Mouse (Mus musculus) liver, embryonic 11.5 days (tissue): ENCODE results near the gene Lama5. TPM values are rescaled to one million over a fixed set of nuclear protein-coding genes. Genes with fewer than 3 reads are reported as not detected.
"Not testable (repeated sequence)": the region's sequence is repeated elsewhere in the genome, so short reads cannot be mapped to it uniquely, and the experiment has no call there.

Source experiments
- ATAC-seq: fragments of 200-750 bp; cut with Nextera tagmentation; replicated peaks from 2 replicates; pipeline ENCODE4 v1.8.0; 2017; ENCODE audit warnings: moderate number of reproducible peaks, mild to moderate bottlenecking, moderate TSS enrichment, moderate library complexity; ENCODE audit not compliant: low FRiP score
- DNase-seq: peaks from one replicate; pipeline ENCODE4 v3.0.0-alpha.2; 2017; ENCODE audit warnings: low spot score
- H3K27ac ChIP-seq: fragments of 300-500 bp; sonication (generic); 2 replicates; pipeline ENCODE4 v1.5.1; 2014; ENCODE audit warnings: mild to moderate bottlenecking, low read depth, low read length, control low read depth
- H3K27me3 ChIP-seq: fragments of 300-500 bp; sonication (generic); replicated peaks from 2 replicates; pipeline ENCODE4 v1.6.1; 2014; ENCODE audit warnings: low read length, mixed read lengths; ENCODE audit not compliant: control insufficient read depth, insufficient read depth
- H3K36me3 ChIP-seq: fragments of 300-500 bp; sonication (generic); 2 replicates; pipeline ENCODE4 v1.6.1; 2014; ENCODE audit warnings: mild to moderate bottlenecking, low read length, moderate library complexity, mixed read lengths; ENCODE audit not compliant: control insufficient read depth, insufficient read depth
- H3K4me1 ChIP-seq: fragments of 300-500 bp; sonication (generic); replicated peaks from 2 replicates; pipeline ENCODE4 v1.6.1; 2014; ENCODE audit warnings: low read length, mixed read lengths; ENCODE audit not compliant: control insufficient read depth, insufficient read depth
- H3K4me2 ChIP-seq: fragments of 300-500 bp; sonication (generic); 2 replicates; pipeline ENCODE4 v1.6.1; 2014; ENCODE audit warnings: mild to moderate bottlenecking, control low read depth, moderate library complexity
- H3K4me3 ChIP-seq: fragments of 300-500 bp; sonication (generic); 2 replicates; pipeline ENCODE4 v1.5.1; 2014; ENCODE audit warnings: low read depth, low read length, control low read depth
- H3K9ac ChIP-seq: fragments of 300-500 bp; sonication (generic); 2 replicates; pipeline ENCODE4 v1.6.1; 2014; ENCODE audit warnings: low read depth, low read length, control low read depth
- H3K9me3 ChIP-seq: fragments of 300-500 bp; sonication (generic); 2 replicates; pipeline ENCODE4 v1.6.1; 2016; ENCODE audit warnings: low read length, inconsistent platforms, mixed read lengths; ENCODE audit not compliant: control insufficient read depth
- WGBS: fragments of 180-500 bp; shearing (Covaris S2); extraction: QIAGEN DNeasy Blood & Tissue Kit; methylation state at CpG from one replicate; pipeline ENCODE4 v1.1.7; 2014; 5-methylcytosine and 5-hydroxymethylcytosine counted together
- polyA plus RNA-seq: library from polyadenylated mRNA; unstranded; fragments of >200 nt; fragmentation: Nextera tagmentation; extraction: Ambion mirVana; gene quantifications from 2 replicates; pipeline ENCODE4 v1.2.1, GENCODE M21; 2014

The Lama5 gene
- polyA plus RNA-seq, 1 experiment from 2014 or later, result 15.5 TPM

GRCm38 (mm10) chr2:180185686-180186085 is 40.0 kb downstream of the Lama5 start:
- Histone ChIP-seq H3K27ac (no peak overlapping the region), H3K27me3 (no peaks in the 10 kb centered on the region), H3K9ac (no peak overlapping the region), H3K4me2 (no peak overlapping the region), H3K36me3 (no peaks in the 10 kb centered on the region), H3K4me3 (no peak overlapping the region), H3K4me1 (no peaks in the 10 kb centered on the region), H3K9me3 (no peaks in the 10 kb centered on the region)
- WGBS, result 88% methylated on average over 14 of the region's 14 CpGs
- ATAC-seq (no peak), DNase-seq (no peak)

- H3K36me3 ChIP-seq, result no peaks in the 10 kb centered on the region
- no peak overlapping the region for H3K4me3 ChIP-seq
- no peak overlapping the region for H3K4me2 ChIP-seq
- no peaks in the 10 kb centered on the region for H3K27me3 ChIP-seq
- no peaks in the 10 kb centered on the region for H3K4me1 ChIP-seq
- no peak overlapping the region for H3K9ac ChIP-seq
- ATAC-seq, result no peak
- H3K9me3 ChIP-seq, result no peaks in the 10 kb centered on the region
- H3K27ac ChIP-seq, result no peak overlapping the region
- 74% methylated on average over 6 of the region's 6 CpGs for WGBS
- no peak for DNase-seq
Observed at GRCm38 (mm10) chr2:180184752-180185109, 40.9 kb downstream of the Lama5 start.

GRCm38 (mm10) chr2:180184011-180184751 is 41.5 kb downstream of the Lama5 start:
- Histone ChIP-seq H3K9ac (no peak overlapping the region), H3K9me3 (no peaks in the 10 kb centered on the region), H3K4me3 (no peak overlapping the region), H3K27ac (no peak overlapping the region), H3K27me3 (no peaks in the 10 kb centered on the region), H3K36me3 (peaks cover 2% of the 10 kb centered on the region; the same call in 1 of the 2 replicates), H3K4me2 (no peak overlapping the region), H3K4me1 (no peaks in the 10 kb centered on the region)
- DNase-seq, result no peak
- no peak for ATAC-seq
- 87% methylated on average over 24 of the region's 24 CpGs for WGBS

- Histone ChIP-seq H3K4me3 (no peak overlapping the region), H3K27me3 (no peaks in the 10 kb centered on the region), H3K36me3 (peaks cover 19% of the 10 kb centered on the region; the same call in 1 of the 2 replicates), H3K9me3 (no peaks in the 10 kb centered on the region), H3K4me1 (no peaks in the 10 kb centered on the region), H3K27ac (no peak overlapping the region), H3K4me2 (no peak overlapping the region), H3K9ac (no peak overlapping the region)
- 83% methylated on average over 9 of the region's 9 CpGs for WGBS
- DNase-seq, result no peak
- ATAC-seq, result no peak
Observed at GRCm38 (mm10) chr2:180181542-180181941, 44.1 kb downstream of the Lama5 start.

- Histone ChIP-seq H3K36me3 (peaks cover 43% of the 10 kb centered on the region; the same call in 1 of the 2 replicates), H3K27ac (no peak overlapping the region), H3K9ac (no peak overlapping the region), H3K4me3 (no peak overlapping the region), H3K27me3 (no peaks in the 10 kb centered on the region), H3K9me3 (no peaks in the 10 kb centered on the region), H3K4me2 (no peak overlapping the region), H3K4me1 (peaks cover 12% of the 10 kb centered on the region)
- no peak for ATAC-seq
- WGBS, result 94% methylated on average over 7 of the region's 7 CpGs
- DNase-seq, result no peak
Observed at GRCm38 (mm10) chr2:180175725-180176124, 49.9 kb downstream of the Lama5 start.

GRCm38 (mm10) chr2:180174121-180174520 is 51.5 kb downstream of the Lama5 start:
- Histone ChIP-seq H3K36me3 (peaks cover 41% of the 10 kb centered on the region; the same call in 1 of the 2 replicates), H3K9me3 (no peaks in the 10 kb centered on the region), H3K27me3 (no peaks in the 10 kb centered on the region), H3K9ac (no peak overlapping the region), H3K27ac (no peak overlapping the region), H3K4me1 (peaks cover 14% of the 10 kb centered on the region), H3K4me2 (no peak overlapping the region), H3K4me3 (no peak overlapping the region)
- no peak for ATAC-seq
- no peak for DNase-seq
- 86% methylated on average over 5 of the region's 5 CpGs for WGBS

- not testable (repeated sequence) for H3K9me3 ChIP-seq, DNase-seq, H3K27me3 ChIP-seq, H3K9ac ChIP-seq, H3K4me3 ChIP-seq, H3K4me2 ChIP-seq, ATAC-seq, H3K27ac ChIP-seq
- WGBS, result 88% methylated on average over 8 of the region's 8 CpGs
- H3K4me1 ChIP-seq, result peaks cover 14% of the 10 kb centered on the region
- peaks cover 41% of the 10 kb centered on the region; the same call in 1 of the 2 replicates for H3K36me3 ChIP-seq
Observed at GRCm38 (mm10) chr2:180173711-180174110, 51.9 kb downstream of the Lama5 start.

GRCm38 (mm10) chr2:180173163-180173562 is 52.5 kb downstream of the Lama5 start:
- peaks cover 14% of the 10 kb centered on the region for H3K4me1 ChIP-seq
- H3K36me3 ChIP-seq, result peaks cover 37% of the 10 kb centered on the region; the same call in 1 of the 2 replicates
- peak overlapping the region; percentile 88 for H3K4me3 ChIP-seq
- no peaks in the 10 kb centered on the region for H3K27me3 ChIP-seq
- DNase-seq (no peak), ATAC-seq (no peak)
- no peaks in the 10 kb centered on the region for H3K9me3 ChIP-seq
- WGBS, result 71% methylated on average over 4 of the region's 4 CpGs
- no peak overlapping the region for H3K27ac ChIP-seq
- H3K9ac ChIP-seq, result peak overlapping the region; percentile 94; the same call in 1 of the 2 replicates
- peak overlapping the region; percentile 99 for H3K4me2 ChIP-seq

GRCm38 (mm10) chr2:180172152-180172551 is 53.5 kb downstream of the Lama5 start:
- peaks cover 14% of the 10 kb centered on the region for H3K4me1 ChIP-seq
- no peaks in the 10 kb centered on the region for H3K27me3 ChIP-seq
- WGBS, result 5% methylated on average over 7 of the region's 9 CpGs
- H3K4me3 ChIP-seq, result peak overlapping the region; percentile 88
- peaks cover 27% of the 10 kb centered on the region; the same call in 1 of the 2 replicates for H3K36me3 ChIP-seq
- H3K9ac ChIP-seq, result peak overlapping the region; percentile 94
- no peaks in the 10 kb centered on the region for H3K9me3 ChIP-seq
- peak overlapping the region; percentile 86; the same call in 1 of the 2 replicates for H3K27ac ChIP-seq
- ATAC-seq (no peak), DNase-seq (no peak)
- peak overlapping the region; percentile 99 for H3K4me2 ChIP-seq
